Mouse (Mus musculus): ENCODE data around the gene Spsb4. TPM values are rescaled to one million over a fixed set of nuclear protein-coding genes. Genes with fewer than 3 reads are reported as not detected.

Spsb4 gene
- polyA plus RNA-seq, 2 experiments = 19.9 to 28.4 TPM

GRCm38 (mm10) chr9:96953443-96953842 is 65.2 kb downstream of the Spsb4 start:
- H3K27me3 ChIP-seq (ENCODE audit: control insufficient read depth, insufficient read depth, low read length) = no peaks in the 10 kb centered on the region
- DNase-seq (ENCODE audit: low spot score) (no peak), ATAC-seq (ENCODE audit: low FRiP score, low read depth) (no peak)
- no peak overlapping the region for H3K4me3 ChIP-seq (replicated peaks; ENCODE audit: low read length)
- no peak overlapping the region for H3K4me2 ChIP-seq (replicated peaks; ENCODE audit: low read depth, low read length, severe bottlenecking)
- no peaks in the 10 kb centered on the region for H3K36me3 ChIP-seq (ENCODE audit: control insufficient read depth, insufficient read depth, low read length)
- H3K4me1 ChIP-seq (ENCODE audit: control insufficient read depth, insufficient read depth, low read length) = peaks cover 14% of the 10 kb centered on the region
- no peak for TF ChIP-seq POLR2A (IDR thresholded peaks at IDR 0.05; ENCODE audit: borderline replicate concordance, extremely low read depth, insufficient read depth, insufficient read length)
- WGBS = 87% methylated on average over 8 of the region's 8 CpGs
- H3K9me3 ChIP-seq (ENCODE audit: control insufficient read depth, low read length) = no peaks in the 10 kb centered on the region
- no peak overlapping the region for H3K9ac ChIP-seq (ENCODE audit: low read depth, low read length, severe bottlenecking)
- H3K27ac ChIP-seq (replicated peaks; ENCODE audit: low read depth, low read length) = no peak overlapping the region

- no peak overlapping the region for H3K4me2 ChIP-seq (replicated peaks; ENCODE audit: low read depth, low read length, severe bottlenecking)
- WGBS = 75% methylated on average over 9 of the region's 9 CpGs
Observed at GRCm38 (mm10) chr9:96952310-96952975, 66.2 kb downstream of the Spsb4 start.

GRCm38 (mm10) chr9:96949551-96949950 is 69.1 kb downstream of the Spsb4 start:
- DNase-seq (ENCODE audit: low spot score) = no peak

More at GRCm38 (mm10) chr9:96952310-96952975, 66.2 kb downstream of the Spsb4 start:
- no peak overlapping the region for H3K4me3 ChIP-seq (replicated peaks; ENCODE audit: low read length)
- peaks cover 5% of the 10 kb centered on the region; the same call in 1 of the 2 replicates for H3K4me1 ChIP-seq (ENCODE audit: control insufficient read depth, insufficient read depth, low read length)
- DNase-seq (ENCODE audit: low spot score) = no peak
- H3K9ac ChIP-seq (ENCODE audit: low read depth, low read length, severe bottlenecking) = no peak overlapping the region
- no peaks in the 10 kb centered on the region for H3K9me3 ChIP-seq (ENCODE audit: control insufficient read depth, low read length)
- H3K36me3 ChIP-seq (ENCODE audit: control insufficient read depth, insufficient read depth, low read length) = no peaks in the 10 kb centered on the region
- H3K27me3 ChIP-seq (ENCODE audit: control insufficient read depth, insufficient read depth, low read length) = no peaks in the 10 kb centered on the region
- ATAC-seq (ENCODE audit: low FRiP score, low read depth) = no peak
- TF ChIP-seq POLR2A (IDR thresholded peaks at IDR 0.05; ENCODE audit: borderline replicate concordance, extremely low read depth, insufficient read depth, insufficient read length) = no peak
- H3K27ac ChIP-seq (replicated peaks; ENCODE audit: low read depth, low read length) = no peak overlapping the region

GRCm38 (mm10) chr9:96948546-96948945 is 70.1 kb downstream of the Spsb4 start:
- H3K9ac ChIP-seq (ENCODE audit: low read depth, low read length, severe bottlenecking) = no peak overlapping the region
- TF ChIP-seq POLR2A (IDR thresholded peaks at IDR 0.05; ENCODE audit: borderline replicate concordance, extremely low read depth, insufficient read depth, insufficient read length) = no peak
- H3K27me3 ChIP-seq (ENCODE audit: control insufficient read depth, insufficient read depth, low read length) = no peaks in the 10 kb centered on the region
- H3K4me2 ChIP-seq (replicated peaks; ENCODE audit: low read depth, low read length, severe bottlenecking) = no peak overlapping the region
- H3K27ac ChIP-seq (replicated peaks; ENCODE audit: low read depth, low read length) = no peak overlapping the region
- H3K4me1 ChIP-seq (ENCODE audit: control insufficient read depth, insufficient read depth, low read length) = 0 out of 2 replicates have a peak, but pooled peaks cover 3% of the 10 kb centered on the region
- ATAC-seq (ENCODE audit: low FRiP score, low read depth) (no peak), DNase-seq (ENCODE audit: low spot score) (no peak)
- peaks cover 4% of the 10 kb centered on the region; the same call in 1 of the 2 replicates for H3K36me3 ChIP-seq (ENCODE audit: control insufficient read depth, insufficient read depth, low read length)
- H3K9me3 ChIP-seq (ENCODE audit: control insufficient read depth, low read length) = no peaks in the 10 kb centered on the region
- 65% methylated on average over 5 of the region's 5 CpGs for WGBS
- no peak overlapping the region for H3K4me3 ChIP-seq (replicated peaks; ENCODE audit: low read length)

More at GRCm38 (mm10) chr9:96949551-96949950, 69.1 kb downstream of the Spsb4 start:
- 85% methylated on average over 9 of the region's 9 CpGs for WGBS
- no peak for ATAC-seq (ENCODE audit: low FRiP score, low read depth)
- no peaks in the 10 kb centered on the region for H3K36me3 ChIP-seq (ENCODE audit: control insufficient read depth, insufficient read depth, low read length)
- H3K27ac ChIP-seq (replicated peaks; ENCODE audit: low read depth, low read length) = no peak overlapping the region
- no peak overlapping the region for H3K4me2 ChIP-seq (replicated peaks; ENCODE audit: low read depth, low read length, severe bottlenecking)
- H3K4me3 ChIP-seq (replicated peaks; ENCODE audit: low read length) = no peak overlapping the region
- H3K9me3 ChIP-seq (ENCODE audit: control insufficient read depth, low read length) = no peaks in the 10 kb centered on the region
- no peak for TF ChIP-seq POLR2A (IDR thresholded peaks at IDR 0.05; ENCODE audit: borderline replicate concordance, extremely low read depth, insufficient read depth, insufficient read length)
- no peak overlapping the region for H3K9ac ChIP-seq (ENCODE audit: low read depth, low read length, severe bottlenecking)
- no peaks in the 10 kb centered on the region for H3K27me3 ChIP-seq (ENCODE audit: control insufficient read depth, insufficient read depth, low read length)
- peaks cover 4% of the 10 kb centered on the region; the same call in 1 of the 2 replicates for H3K4me1 ChIP-seq (ENCODE audit: control insufficient read depth, insufficient read depth, low read length)

- 79% methylated on average over 5 of the region's 5 CpGs for WGBS
- TF ChIP-seq POLR2A (IDR thresholded peaks at IDR 0.05; ENCODE audit: borderline replicate concordance, extremely low read depth, insufficient read depth, insufficient read length) = no peak
- no peaks in the 10 kb centered on the region for H3K27me3 ChIP-seq (ENCODE audit: control insufficient read depth, insufficient read depth, low read length)
- no peak overlapping the region for H3K27ac ChIP-seq (replicated peaks; ENCODE audit: low read depth, low read length)
- peaks cover 10% of the 10 kb centered on the region for H3K36me3 ChIP-seq (ENCODE audit: control insufficient read depth, insufficient read depth, low read length)
- 0 out of 2 replicates have a peak, but pooled peaks cover 3% of the 10 kb centered on the region for H3K4me1 ChIP-seq (ENCODE audit: control insufficient read depth, insufficient read depth, low read length)
- H3K9ac ChIP-seq (ENCODE audit: low read depth, low read length, severe bottlenecking) = no peak overlapping the region
- no peaks in the 10 kb centered on the region for H3K9me3 ChIP-seq (ENCODE audit: control insufficient read depth, low read length)
- H3K4me2 ChIP-seq (replicated peaks; ENCODE audit: low read depth, low read length, severe bottlenecking) = no peak overlapping the region
- no peak for DNase-seq (ENCODE audit: low spot score)
- no peak overlapping the region for H3K4me3 ChIP-seq (replicated peaks; ENCODE audit: low read length)
- ATAC-seq (ENCODE audit: low FRiP score, low read depth) = no peak
Observed at GRCm38 (mm10) chr9:96947171-96947570, 71.5 kb downstream of the Spsb4 start.

All from limb, embryonic 14.5 days (tissue).